Mouse (Mus musculus) midbrain, embryonic 11.5 days (tissue): ENCODE data around the gene Lonp1. TPM values are rescaled to one million over a fixed set of nuclear protein-coding genes. Genes with fewer than 3 reads are reported as not detected.

Source experiments
- ATAC-seq: fragments of 200-750 bp; cut with Nextera tagmentation; 2 replicates; pipeline ENCODE4 v1.8.0; 2017; ENCODE audit warnings: moderate TSS enrichment, moderate library complexity; ENCODE audit not compliant: low FRiP score
- DNase-seq: peaks from one replicate; pipeline ENCODE4 v3.0.0; 2015; ENCODE audit warnings: low spot score; ENCODE audit errors: missing footprints
- H3K27ac ChIP-seq: fragments of 300-500 bp; sonication (generic); 2 replicates; pipeline ENCODE4 v1.5.1; 2014; ENCODE audit warnings: low read depth, low read length
- H3K27me3 ChIP-seq: fragments of 300-500 bp; sonication (generic); 2 replicates; pipeline ENCODE4 v1.6.1; 2014; ENCODE audit warnings: mild to moderate bottlenecking, low read length, moderate library complexity, mixed read lengths; ENCODE audit not compliant: control insufficient read depth, insufficient read depth
- H3K36me3 ChIP-seq: fragments of 300-500 bp; sonication (generic); 2 replicates; pipeline ENCODE4 v1.6.1; 2014; ENCODE audit warnings: mild to moderate bottlenecking, low read length, moderate library complexity, mixed read lengths; ENCODE audit not compliant: control insufficient read depth, insufficient read depth
- H3K4me1 ChIP-seq: fragments of 300-500 bp; sonication (generic); 2 replicates; pipeline ENCODE4 v1.6.1; 2014; ENCODE audit warnings: low read length; ENCODE audit not compliant: control insufficient read depth, insufficient read depth
- H3K4me2 ChIP-seq: fragments of 300-500 bp; sonication (generic); 2 replicates; pipeline ENCODE4 v1.6.1; 2014; ENCODE audit warnings: mild to moderate bottlenecking, moderate library complexity
- H3K4me3 ChIP-seq: fragments of 300-500 bp; sonication (generic); 2 replicates; pipeline ENCODE4 v1.5.1; 2014; ENCODE audit warnings: low read depth, low read length
- H3K9ac ChIP-seq: fragments of 300-500 bp; sonication (generic); 2 replicates; pipeline ENCODE4 v1.6.1; 2014; ENCODE audit warnings: low read length
- H3K9me3 ChIP-seq: fragments of 300-500 bp; sonication (generic); 2 replicates; pipeline ENCODE4 v1.6.1; 2016; ENCODE audit warnings: low read length; ENCODE audit not compliant: control insufficient read depth
- WGBS: fragments of 180-500 bp; shearing (Covaris S2); extraction: QIAGEN DNeasy Blood & Tissue Kit; methylation state at CpG from one replicate; pipeline ENCODE4 v1.1.7; 2014; 5-methylcytosine and 5-hydroxymethylcytosine counted together
- polyA plus RNA-seq: library from polyadenylated mRNA; unstranded; fragments of >200 nt; fragmentation: Nextera tagmentation; extraction: Ambion mirVana; gene quantifications from 2 replicates; pipeline ENCODE4 v1.2.1, GENCODE M21; 2014

Lonp1 gene
- polyA plus RNA-seq, result 44.6 and 48.9 TPM in 2 replicates

DNA sequence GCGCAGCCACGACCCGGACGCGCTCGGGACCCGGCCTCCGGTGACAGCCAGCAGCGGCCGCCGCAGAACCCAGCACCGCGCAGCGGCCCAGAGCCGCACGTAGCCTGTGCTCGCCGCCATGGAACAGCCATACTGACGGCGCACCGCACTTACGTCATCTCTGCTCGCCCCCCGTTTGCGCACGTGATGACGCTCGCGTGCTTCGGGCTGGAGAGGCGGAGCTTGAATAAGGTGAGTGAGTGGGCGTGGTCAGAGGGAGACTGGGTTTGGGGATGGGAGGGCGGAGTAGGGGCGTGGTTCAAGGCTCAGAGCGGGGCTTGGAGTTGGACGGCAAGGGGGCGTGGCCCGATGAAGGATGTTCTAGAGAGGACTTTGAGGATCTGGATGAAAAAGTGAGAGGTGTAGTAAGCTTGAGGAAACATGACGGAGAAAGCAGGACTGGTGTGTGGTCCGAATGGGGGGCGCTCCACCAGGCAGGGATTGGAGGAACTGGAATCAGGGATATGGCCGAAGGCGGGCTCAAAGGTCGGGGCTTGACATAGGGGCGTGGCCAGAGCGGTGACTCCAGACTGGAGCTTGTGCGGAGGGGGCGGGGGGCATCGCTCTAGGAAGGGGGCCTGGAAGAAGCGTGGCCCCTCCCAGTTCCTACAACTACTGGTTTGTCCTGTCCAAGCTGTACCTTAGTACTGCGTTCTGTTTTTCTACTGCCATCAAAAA lies at the start of gene Lonp1:
Gene Lonp1, minus strand, starts transcription at position 134 of the 717 bp plus-strand sequence.
- Histone ChIP-seq H3K36me3 (0 out of 2 replicates have a peak, but pooled peaks cover 2% of the 10 kb centered on the region), H3K27ac (no peak within 1 kb of the TSS), H3K9ac (peak within 1 kb of the TSS; percentile 83), H3K4me3 (peak within 1 kb of the TSS; percentile 87), H3K9me3 (no peaks in the 10 kb centered on the region), H3K4me2 (peak within 1 kb of the TSS; percentile 80), H3K27me3 (no peaks in the 10 kb centered on the region), H3K4me1 (peaks cover 10% of the 10 kb centered on the region)
- WGBS, result under 1% methylated on average over 51 of the region's 51 CpGs
- DNase-seq (peak; percentile 99), ATAC-seq (peak; percentile 95)

DNA sequence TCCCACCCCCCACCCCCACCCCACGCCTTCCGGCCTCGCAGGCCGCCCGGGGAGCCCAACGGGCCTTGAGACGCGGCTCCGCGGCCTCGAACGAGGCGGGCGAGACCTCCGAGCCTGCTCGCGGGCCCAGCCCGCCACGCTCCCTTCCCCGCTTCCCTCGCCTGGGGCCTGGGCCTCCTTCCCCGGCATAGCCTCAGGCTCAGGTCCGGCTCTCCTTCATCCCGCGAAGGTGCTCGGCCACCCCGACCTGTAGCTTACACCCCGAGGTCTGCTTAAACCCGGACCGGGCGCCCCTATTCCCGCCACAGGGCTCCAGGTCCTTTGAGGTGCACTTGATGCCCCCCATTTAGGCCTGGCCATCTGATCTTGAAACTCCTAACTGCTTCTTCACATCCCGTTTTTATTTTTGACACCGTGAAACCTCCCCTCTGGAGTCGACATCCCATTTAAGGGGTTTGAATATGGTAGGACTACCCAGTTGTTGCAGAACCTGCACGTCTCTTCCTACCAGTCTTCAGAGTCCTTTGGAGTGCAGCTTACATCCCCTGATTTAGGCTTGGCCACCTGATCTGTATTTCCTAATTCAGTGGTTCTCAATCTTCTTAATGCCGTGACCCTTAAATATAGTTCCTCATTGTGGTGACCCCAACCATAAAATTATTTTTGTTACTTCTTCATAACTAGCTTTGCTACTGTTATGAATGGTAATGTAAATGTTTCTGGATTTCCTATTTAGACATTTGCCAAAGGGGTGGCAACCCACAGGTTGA lies 47.1 kb upstream of the Lonp1 start:
- ATAC-seq (peak; percentile 19), DNase-seq (peak; percentile 88)
- H3K36me3 ChIP-seq, result peaks cover 6% of the 10 kb centered on the region
- H3K4me3 ChIP-seq, result peak overlapping the region; percentile 97
- 3% methylated on average over 34 of the region's 37 CpGs for WGBS
- H3K9ac ChIP-seq, result peak overlapping the region; percentile 96
- peak overlapping the region; percentile 64; the same call in 1 of the 2 replicates for H3K27ac ChIP-seq
- H3K4me1 ChIP-seq, result peaks cover 17% of the 10 kb centered on the region
- H3K9me3 ChIP-seq, result no peaks in the 10 kb centered on the region
- H3K27me3 ChIP-seq, result no peaks in the 10 kb centered on the region
- peak overlapping the region; percentile 79 for H3K4me2 ChIP-seq

DNA sequence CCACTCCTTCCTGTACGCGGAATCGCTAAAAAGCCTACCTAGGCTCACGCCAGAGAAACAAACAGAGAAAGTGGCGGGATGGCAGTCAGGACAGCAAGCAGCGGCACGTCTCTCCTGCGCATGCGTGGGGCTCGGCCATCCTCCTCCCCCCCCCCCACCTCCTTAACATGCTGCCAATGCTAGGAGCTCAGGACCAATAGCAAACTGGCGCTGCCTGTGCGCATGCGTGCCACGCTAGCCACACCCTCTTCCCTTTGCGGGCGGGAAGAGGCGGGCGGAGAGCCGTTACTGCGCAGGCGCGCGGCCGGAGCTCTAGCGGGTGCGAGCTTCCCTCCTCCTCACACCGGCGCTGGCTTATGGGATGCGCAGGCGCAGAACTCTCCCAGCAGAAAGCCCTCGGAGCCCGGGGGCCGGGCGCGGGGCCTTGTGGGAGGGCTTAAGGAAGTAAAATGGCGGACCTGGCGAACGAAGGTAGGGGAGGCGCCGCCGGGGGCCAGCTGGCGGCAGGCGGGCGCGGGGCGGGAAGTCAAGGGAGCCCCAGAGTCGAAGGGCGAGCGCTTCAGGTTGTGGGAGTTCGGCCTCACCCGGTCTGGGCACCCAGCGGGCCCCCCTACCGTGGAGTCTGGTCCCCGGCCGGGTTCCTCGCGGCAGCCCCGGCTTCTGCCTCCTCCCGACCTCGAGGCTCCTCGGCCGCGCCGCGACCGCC lies 46.4 kb upstream of the Lonp1 start, which contains the start of gene Ranbp3:
Gene Ranbp3, plus strand, starts transcription at position 354 of the 706 bp plus-strand sequence.
- Histone ChIP-seq H3K4me1 (peaks cover 22% of the 10 kb centered on the region), H3K4me2 (peak within 1 kb of the TSS; percentile 79), H3K36me3 (peaks cover 6% of the 10 kb centered on the region), H3K9ac (peak within 1 kb of the TSS; percentile 96), H3K4me3 (peak within 1 kb of the TSS; percentile 97), H3K27ac (peak within 1 kb of the TSS; percentile 72), H3K9me3 (no peaks in the 10 kb centered on the region), H3K27me3 (peaks cover under 1% of the 10 kb centered on the region; the same call in 1 of the 2 replicates)
- ATAC-seq, result peak; percentile 93
- WGBS, result under 1% methylated on average over 46 of the region's 66 CpGs
- DNase-seq, result peak; percentile 100

DNA sequence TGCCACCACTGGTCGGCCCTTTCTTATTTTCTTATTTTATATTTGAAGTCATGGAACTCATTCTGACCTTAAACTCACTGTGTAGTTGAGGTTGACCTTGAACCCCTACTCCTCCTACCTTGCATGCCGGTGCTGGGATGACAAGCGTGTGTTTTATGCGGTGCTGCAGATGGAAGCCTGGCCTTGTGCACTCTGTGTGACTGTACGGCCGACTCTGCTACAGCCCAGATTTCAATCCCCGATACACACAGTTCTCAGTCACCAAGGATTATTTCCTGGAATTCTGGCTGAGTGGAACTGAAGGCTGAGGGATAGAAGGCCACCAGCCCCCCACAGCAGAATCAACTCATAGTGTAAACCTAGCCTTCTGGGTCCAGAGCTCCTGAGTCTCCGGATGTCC lies 43.1 kb upstream of the Lonp1 start:
- Histone ChIP-seq H3K4me3 (no peak overlapping the region), H3K27me3 (peaks cover 3% of the 10 kb centered on the region; the same call in 1 of the 2 replicates), H3K4me2 (no peak overlapping the region), H3K4me1 (peaks cover 16% of the 10 kb centered on the region), H3K9me3 (no peaks in the 10 kb centered on the region), H3K36me3 (no peaks in the 10 kb centered on the region), H3K9ac (no peak overlapping the region), H3K27ac (no peak overlapping the region)
- WGBS, result 85% methylated on average over 8 of the region's 8 CpGs
- ATAC-seq, result no peak
- DNase-seq, result peak; percentile 67

DNA sequence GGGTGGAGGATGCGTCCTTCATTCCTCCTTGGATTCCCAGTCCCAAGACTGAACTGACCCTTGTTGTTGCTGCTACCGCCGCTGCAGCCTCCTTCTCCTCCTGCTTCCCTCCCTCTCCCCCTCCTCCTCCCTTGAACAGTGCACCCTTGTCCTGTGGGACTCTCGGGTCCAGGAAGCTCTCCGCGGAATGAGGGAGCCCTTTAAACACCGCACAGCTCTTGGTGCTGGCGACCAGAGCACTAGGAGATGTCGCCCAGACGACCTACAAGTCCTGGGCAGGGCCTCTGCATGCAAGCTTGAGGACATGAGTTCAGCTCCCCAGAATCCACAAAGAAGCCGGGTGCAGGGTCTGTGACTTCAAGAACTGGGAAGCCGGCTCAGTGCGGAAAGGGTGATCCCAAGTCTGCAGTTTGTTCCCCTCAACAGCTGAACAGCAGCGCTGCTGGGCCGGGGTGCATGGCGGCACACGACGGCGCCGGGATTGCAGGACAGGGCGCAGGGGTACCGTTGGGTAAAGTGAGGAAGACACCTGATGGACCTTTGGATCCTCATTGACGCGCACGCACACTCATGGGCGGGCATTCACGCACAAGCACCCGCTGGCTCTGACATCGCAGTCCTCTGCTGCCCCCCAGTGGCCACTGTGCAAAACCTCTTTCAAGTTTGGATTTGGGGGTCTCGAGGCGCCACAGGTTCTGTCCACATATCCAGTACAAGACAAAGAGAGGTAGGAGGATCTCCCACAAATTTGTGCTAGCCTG lies 41.9 kb upstream of the Lonp1 start:
- no peaks in the 10 kb centered on the region for H3K36me3 ChIP-seq
- ATAC-seq (peak; percentile 12; the same call in 1 of the 2 replicates), DNase-seq (peak; percentile 97)
- H3K27ac ChIP-seq, result no peak overlapping the region
- WGBS, result 6% methylated on average over 31 of the region's 31 CpGs
- peak overlapping the region; percentile 65 for H3K4me2 ChIP-seq
- H3K9me3 ChIP-seq, result no peaks in the 10 kb centered on the region
- H3K9ac ChIP-seq, result peak overlapping the region; percentile 37; the same call in 1 of the 2 replicates
- H3K4me3 ChIP-seq, result peak overlapping the region; percentile 32
- peaks cover 3% of the 10 kb centered on the region; the same call in 1 of the 2 replicates for H3K27me3 ChIP-seq
- peaks cover 17% of the 10 kb centered on the region for H3K4me1 ChIP-seq

DNA sequence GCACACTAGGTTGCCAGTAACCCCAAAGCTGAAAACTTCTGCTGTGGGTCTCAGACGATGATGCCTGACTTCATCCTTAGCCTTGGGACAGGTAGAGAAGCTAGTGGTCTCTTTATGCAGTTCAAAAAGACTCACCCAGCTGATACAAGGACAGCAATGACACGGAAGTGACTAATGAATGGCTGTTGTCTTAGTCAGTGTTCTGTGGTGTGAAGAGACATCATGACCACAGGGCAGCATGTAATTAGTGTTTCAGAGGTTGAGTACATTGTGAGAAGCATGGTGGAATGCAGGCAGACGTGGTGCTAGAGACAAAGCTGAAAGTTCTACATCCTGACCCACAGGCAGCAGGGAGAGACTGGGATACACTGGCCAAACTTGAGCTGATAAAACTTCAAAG lies 40.9 kb upstream of the Lonp1 start:
- Histone ChIP-seq H3K9ac (no peak overlapping the region), H3K27me3 (peaks cover 3% of the 10 kb centered on the region; the same call in 1 of the 2 replicates), H3K4me2 (no peak overlapping the region), H3K27ac (no peak overlapping the region), H3K9me3 (no peaks in the 10 kb centered on the region), H3K4me1 (peaks cover 17% of the 10 kb centered on the region), H3K36me3 (no peaks in the 10 kb centered on the region), H3K4me3 (no peak overlapping the region)
- ATAC-seq (no peak), DNase-seq (no peak)
- WGBS, result 79% methylated on average over 3 of the region's 3 CpGs

DNA sequence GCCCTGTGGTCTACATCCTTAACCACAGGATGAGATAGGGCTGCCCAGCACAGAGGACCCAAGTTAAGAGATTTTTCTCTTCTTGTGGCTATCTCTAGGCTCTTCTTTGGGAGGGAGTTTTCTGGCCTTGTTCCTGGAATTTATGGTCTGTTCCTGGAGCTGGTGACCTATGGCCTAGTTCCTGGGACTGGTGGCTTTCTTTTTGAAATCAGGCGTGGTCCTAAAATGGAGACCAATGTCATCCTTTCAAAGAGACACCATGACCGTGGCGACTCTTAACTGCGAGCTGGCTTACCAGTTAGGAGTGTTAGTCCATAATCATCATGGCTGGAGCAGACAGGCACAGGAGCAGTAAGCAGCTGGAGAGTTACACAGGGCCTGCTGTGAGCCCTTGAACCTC lies 39.7 kb upstream of the Lonp1 start:
- Histone ChIP-seq H3K27me3 (peaks cover 3% of the 10 kb centered on the region; the same call in 1 of the 2 replicates), H3K9me3 (no peaks in the 10 kb centered on the region), H3K4me1 (peaks cover 14% of the 10 kb centered on the region), H3K4me3 (no peak overlapping the region), H3K4me2 (no peak overlapping the region), H3K9ac (no peak overlapping the region), H3K27ac (no peak overlapping the region), H3K36me3 (no peaks in the 10 kb centered on the region)
- ATAC-seq (no peak), DNase-seq (peak; percentile 57)
- 94% methylated on average over 4 of the region's 4 CpGs for WGBS

DNA sequence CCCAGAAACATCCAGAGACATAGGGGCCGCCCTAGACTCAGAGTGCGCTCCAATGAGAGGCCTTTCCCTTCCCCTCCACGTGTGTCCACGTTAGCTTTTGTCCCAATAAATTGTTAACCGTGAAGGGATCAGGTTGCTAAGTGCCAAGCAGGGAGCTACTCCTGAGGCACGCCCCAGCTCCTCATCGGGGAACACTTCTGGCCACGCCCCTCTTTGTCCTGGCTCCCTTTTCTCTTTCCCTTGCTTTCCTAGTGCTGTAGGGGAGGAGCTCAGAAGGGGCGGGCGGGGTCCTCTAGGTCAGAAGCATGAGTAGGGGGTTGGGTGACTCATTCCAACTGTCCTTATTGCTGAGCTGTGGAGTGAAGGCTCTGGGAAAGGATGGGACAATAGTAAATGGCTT lies 37.6 kb upstream of the Lonp1 start:
- Histone ChIP-seq H3K4me3 (no peak overlapping the region), H3K27me3 (peaks cover 3% of the 10 kb centered on the region; the same call in 1 of the 2 replicates), H3K4me2 (peak overlapping the region; percentile 20; the same call in 1 of the 2 replicates), H3K4me1 (peaks cover 14% of the 10 kb centered on the region), H3K9me3 (no peaks in the 10 kb centered on the region), H3K27ac (no peak overlapping the region), H3K9ac (no peak overlapping the region; the same call in 1 of the 2 replicates), H3K36me3 (no peaks in the 10 kb centered on the region)
- ATAC-seq, result peak; percentile 59
- WGBS, result 5% methylated on average over 10 of the region's 10 CpGs
- DNase-seq, result peak; percentile 85
